15 mouse cellular contexts compared by ENCODE assay signal in the genomic region with DNA sequence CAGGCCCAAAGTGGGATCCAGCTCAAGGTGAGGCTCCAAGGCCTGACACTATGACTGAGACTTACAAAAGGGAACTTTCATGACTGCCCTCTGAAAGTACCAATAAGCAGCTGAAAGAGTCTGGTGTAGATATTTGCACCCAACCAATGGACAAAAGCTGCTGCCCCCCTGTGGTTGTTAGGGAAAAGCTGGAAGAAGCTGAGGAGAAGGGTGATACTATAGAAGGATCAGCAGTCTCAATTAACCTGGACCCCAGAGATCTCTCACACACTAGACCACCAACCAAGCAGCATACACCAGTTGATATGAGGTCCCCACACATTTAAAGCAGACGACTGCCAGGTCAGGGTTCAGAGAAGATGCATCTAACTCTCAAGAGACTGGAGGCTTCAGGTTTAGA.
"Had no signal": no experiment of that assay in that cellular context is flagged by ENCODE, and none has a peak within 500 bp of the region (broad histone marks: within the 10 kb centered on the region; RNA-seq: fewer than 3 reads in every experiment).

No protein-coding gene starts in this region.

- H3K27me3 ChIP-seq: kidney, embryonic 15.5 days; limb, embryonic 15.5 days; liver, embryonic 12.5 days; midbrain, embryonic 15.5 days; stomach, embryonic 15.5 days had no signal

- ATAC-seq: intestine, embryonic 16.5 days; liver, embryonic 12.5 days; midbrain, embryonic 15.5 days had no signal

- H3K9me3 ChIP-seq: kidney, embryonic 15.5 days; limb, embryonic 15.5 days; liver, embryonic 12.5 days; midbrain, embryonic 10.5 days; midbrain, embryonic 15.5 days; stomach, embryonic 15.5 days had no signal

- DNase-seq: kidney, adult 2 months; kidney, postnatal 14 days; layer of hippocampus, adult 9-11 months; layer of hippocampus, postnatal 36 days; lung, embryonic 14.5 days; lung, postnatal 10 days; lung, postnatal 4 days; thymus, postnatal 36 days had no signal

- H3K9ac ChIP-seq: kidney, embryonic 15.5 days; limb, embryonic 15.5 days; liver, embryonic 12.5 days; lung, embryonic 14.5 days; midbrain, embryonic 15.5 days; stomach, embryonic 15.5 days had no signal

- H3K4me1 ChIP-seq: kidney, embryonic 15.5 days; limb, embryonic 15.5 days; liver, embryonic 12.5 days; midbrain, embryonic 10.5 days; midbrain, embryonic 15.5 days; stomach, embryonic 15.5 days had no signal

- H3K27ac ChIP-seq: kidney, embryonic 15.5 days; limb, embryonic 15.5 days; liver, embryonic 12.5 days; midbrain, embryonic 10.5 days; midbrain, embryonic 15.5 days; stomach, embryonic 15.5 days had no signal

- H3K36me3 ChIP-seq: kidney, embryonic 15.5 days; limb, embryonic 15.5 days; liver, embryonic 12.5 days; midbrain, embryonic 10.5 days; midbrain, embryonic 15.5 days; stomach, embryonic 15.5 days had no signal

- H3K4me2 ChIP-seq: kidney, embryonic 15.5 days; limb, embryonic 15.5 days; liver, embryonic 12.5 days; lung, embryonic 14.5 days; midbrain, embryonic 15.5 days; stomach, embryonic 15.5 days had no signal

- H3K4me3 ChIP-seq: kidney, embryonic 15.5 days; limb, embryonic 15.5 days; liver, embryonic 12.5 days; midbrain, embryonic 10.5 days; midbrain, embryonic 15.5 days; stomach, embryonic 15.5 days had no signal
